Mouse (Mus musculus): Measurements from ENCODE around the gene Riox2. TPM values are rescaled to one million over a fixed set of nuclear protein-coding genes. Genes with fewer than 3 reads are reported as not detected.
A peak's percentile ranks its signal among the peaks of the same experiment; 100 is the strongest.

The Riox2 gene
- total RNA-seq, 2 experiments from 2014 or later, result 17.6 to 25.0 TPM

DNA sequence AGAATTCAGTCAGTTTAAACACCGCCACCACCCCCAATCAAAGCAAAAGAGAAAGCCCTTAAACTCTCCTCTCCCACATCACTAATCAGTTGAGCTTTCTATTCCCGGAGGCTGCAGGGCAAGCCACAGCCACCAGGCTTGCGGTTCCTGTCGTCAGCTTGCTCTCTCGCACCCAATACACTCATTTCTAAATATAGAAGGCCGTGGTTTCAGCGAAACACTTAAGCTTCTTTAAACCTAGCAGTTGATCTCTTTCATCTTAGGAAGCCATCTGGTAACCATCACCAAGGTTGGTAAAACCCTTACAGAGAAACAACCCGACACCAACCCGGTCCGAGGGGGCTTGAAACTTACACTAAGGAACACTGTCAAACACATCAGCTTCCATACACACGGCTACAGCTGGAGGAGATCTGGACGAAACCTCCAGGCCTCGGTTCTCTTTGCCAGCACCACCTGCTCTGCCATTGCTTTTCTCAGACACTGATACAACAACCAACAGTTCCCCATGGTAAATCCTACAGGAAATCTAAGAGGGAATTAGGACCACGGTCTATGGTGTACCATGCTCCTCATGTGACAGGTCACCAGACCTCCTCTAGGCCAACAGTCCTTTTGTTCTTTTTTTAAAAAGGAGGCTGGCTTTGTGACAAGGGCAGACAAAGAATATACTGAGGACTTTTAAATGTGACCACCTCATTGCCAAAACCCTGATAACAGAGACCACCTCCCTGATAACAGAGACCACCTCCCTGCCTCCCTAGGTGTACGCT lies 46.1 kb downstream of the Riox2 start:
- DNase-seq, result no peak

DNA sequence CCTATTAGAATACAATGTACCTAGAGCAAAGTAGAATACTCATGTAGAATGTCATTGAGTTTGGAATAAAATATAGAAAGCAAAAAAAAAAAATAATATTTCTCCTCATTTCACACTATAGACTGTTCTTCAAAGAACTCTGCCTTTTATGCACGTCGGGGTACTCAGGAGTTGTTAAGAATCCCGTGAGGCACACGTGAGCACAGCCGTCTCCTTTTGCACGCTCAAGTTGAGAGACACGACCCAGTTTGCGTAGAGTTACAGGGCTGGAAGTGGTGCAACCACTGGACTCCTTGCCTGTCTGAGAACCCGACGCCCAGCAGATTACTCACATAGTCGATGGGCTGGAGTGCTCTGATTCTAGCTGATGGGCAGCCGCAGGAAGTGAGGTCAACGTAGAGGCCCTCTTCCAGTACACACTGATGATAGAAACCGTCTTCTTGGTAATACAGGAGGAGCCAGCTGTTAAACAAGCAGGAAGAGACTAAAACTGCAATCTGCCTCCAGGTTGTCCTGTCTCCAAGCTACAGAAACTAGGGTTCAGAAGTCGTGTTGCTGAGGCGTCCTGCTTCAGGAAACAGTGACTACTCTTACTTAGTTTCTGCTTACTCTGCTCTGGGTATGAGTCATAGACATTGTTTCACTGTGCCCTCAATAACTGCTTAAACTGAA lies 50.3 kb downstream of the Riox2 start:
- no peak for DNase-seq

DNA sequence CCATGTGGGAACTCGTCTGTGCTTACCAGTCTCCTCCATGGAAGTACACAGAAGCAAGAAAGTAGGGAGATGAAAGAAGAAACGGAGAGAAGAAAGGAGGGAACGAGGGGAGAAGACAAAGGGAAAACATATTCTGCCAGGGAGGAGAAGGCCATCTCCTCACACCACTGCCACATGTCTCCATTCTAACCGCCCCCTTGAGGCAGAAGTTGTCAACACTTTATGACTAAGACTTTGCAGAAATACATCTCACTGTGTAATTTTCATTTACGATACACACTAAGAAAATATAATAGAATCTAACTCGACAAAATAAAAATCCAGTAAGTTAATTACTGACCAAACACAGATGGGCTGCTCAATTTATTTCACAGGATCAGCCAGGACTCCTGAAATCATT lies 55.4 kb downstream of the Riox2 start:
- DNase-seq, result no peak

DNA sequence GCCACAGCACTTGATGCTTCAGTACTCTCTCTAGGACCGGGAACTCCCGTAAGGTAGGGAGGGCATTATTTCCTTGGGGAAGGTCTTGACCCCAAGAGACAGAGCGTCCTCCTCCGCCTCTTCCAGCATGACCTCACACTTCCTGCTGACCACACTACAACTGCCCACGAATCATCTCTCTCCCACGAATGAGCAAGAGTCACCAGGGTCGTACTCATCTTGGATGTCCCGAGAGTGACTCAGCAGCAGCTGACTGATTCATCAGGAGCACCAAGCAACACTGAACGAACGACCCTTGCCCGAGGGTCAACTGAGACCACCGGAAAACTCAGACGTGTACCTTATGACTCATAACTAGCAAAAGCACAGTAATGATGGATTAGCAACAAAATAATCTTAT lies 58.0 kb downstream of the Riox2 start:
- DNase-seq, result no peak

DNA sequence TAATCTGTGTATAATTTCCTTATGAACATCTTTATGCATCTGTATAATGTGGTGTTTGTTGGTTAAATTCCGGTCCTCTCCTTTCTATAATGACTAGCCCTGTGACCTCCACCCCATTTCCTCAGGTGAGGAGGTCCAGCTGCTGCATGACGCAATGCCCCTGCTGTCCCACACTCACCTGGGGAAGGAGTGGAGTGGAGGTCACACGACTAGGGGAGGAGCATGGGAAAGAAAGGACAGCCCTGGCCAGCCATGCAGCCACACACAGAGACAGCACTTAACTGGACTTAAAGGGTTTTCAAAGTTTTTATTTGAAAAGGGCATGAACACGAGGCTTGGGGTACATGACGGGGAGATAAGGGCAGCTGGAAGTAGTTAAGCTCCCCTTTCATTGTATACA lies 59.7 kb downstream of the Riox2 start:
- no peak for DNase-seq

DNA sequence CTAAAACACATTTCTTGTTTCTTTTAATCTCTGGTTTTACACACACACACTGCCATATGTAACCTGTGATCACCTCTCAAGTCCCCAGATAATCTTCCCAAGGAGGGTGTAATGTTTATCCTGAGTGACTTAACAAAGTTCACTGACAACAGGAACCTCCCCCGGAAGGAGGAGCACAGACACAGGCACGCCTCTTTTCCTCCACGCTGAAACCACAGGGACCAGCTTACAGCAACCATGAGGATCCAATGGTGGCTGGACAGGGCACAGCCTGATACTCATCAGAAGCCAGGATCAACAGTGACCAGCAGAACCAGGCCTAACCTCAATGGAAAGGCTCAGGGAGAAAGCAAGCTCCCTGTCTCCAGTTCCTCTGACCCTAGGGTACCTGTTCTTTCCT lies 61.0 kb downstream of the Riox2 start:
- DNase-seq, result no peak

DNA sequence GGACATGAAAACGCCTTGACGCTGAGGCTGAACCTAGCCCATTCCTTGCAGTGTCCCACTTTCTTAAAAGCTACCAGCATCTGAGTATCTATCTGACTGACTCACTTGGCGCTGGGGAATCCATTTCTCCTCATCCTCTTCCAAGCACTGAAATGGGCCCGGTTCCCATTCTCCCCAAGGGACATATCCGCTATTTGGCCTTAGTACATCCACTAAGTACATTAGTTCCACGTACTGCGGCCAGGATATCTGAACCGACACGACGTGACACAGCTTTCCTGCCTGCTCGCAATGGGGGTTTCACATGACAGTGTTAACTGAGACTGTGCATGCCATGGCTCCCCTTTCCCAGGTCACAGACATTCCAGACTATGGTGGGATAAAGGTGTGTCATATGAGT lies 62.8 kb downstream of the Riox2 start:
- DNase-seq, result peak; percentile 34

DNA sequence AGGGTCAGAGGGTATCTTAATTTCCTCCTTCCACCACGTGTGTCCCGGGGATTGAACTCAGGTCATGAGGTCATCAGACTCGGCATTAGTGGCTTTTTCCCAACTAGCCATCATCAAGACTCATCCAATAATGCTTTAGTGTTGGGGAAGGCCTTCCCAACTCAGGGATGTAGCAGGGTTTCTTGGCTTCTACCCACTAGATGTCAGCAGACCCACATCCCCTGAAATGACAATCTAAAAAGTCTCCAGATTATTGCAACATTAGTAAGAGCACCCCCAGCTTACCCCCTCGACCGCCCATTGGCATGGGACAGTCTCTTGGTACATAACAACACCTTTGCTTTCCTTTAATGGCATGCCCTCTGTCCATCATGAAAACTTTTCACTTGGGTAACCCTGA lies 64.1 kb downstream of the Riox2 start:
- no peak for DNase-seq

DNA sequence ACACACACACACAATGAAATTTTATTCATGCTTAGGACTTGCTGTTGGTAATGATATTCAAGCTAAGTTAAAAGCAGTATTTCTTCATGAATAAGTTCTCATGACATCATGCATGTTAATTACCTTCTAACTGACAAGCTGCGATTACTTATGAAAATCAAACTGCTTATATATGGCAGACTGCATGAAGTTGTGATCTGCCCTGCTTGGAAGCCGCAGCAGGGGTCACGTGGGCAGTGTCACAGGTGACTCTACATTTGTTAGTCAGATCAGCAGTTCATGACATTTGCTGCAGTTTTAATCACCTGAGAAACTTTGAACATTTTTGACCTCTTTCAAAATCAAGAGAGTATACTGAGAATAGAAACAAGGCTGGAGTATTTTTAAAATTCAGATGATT lies 69.4 kb downstream of the Riox2 start:
- DNase-seq, result no peak

DNA sequence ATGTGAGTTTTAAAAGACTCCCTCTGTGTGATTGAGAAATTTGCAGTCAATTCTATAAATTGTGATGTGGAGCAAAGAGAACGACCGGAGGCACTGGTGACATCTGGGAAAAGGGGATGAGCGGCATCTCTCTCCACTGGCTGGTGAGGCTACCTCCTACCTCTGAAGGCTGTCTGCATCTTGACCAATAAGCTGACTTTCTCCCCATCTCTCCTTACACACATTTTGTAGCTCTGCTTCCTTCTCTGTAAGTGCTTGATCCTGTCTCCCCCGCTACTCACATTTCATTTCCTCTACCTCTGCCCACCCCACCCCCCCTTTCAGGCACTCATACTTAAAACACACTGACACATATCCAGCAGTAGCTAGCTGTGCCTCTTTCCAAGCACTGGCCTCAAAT lies 69.8 kb downstream of the Riox2 start:
- DNase-seq, result no peak

Other genes with a start within 250 kb of the Riox2 start
- gene Olfr201, start 199.1 kb upstream of the Riox2 start, total RNA-seq (2021), result not detected
- gene Olfr202, start 185.0 kb upstream of the Riox2 start, total RNA-seq (2021), result not detected
- not detected for gene Olfr203, start 172.9 kb upstream of the Riox2 start, total RNA-seq (2021)
- not detected for gene Olfr204, start 153.5 kb upstream of the Riox2 start, total RNA-seq (2021)
- gene Olfr205, start 140.6 kb upstream of the Riox2 start, total RNA-seq (2021), result not detected
- not detected for gene Olfr206, start 122.5 kb upstream of the Riox2 start, total RNA-seq (2021)
- not detected for gene Olfr209, start 107.8 kb upstream of the Riox2 start, total RNA-seq (2021)
- gene Gabrr3, start 64.4 kb upstream of the Riox2 start, total RNA-seq (2021), result not detected
- 10 to 100 TPM; 16.3 to 19.3 TPM for gene Crybg3, start 129.2 kb downstream of the Riox2 start, total RNA-seq (2021)
- 1 to 10 TPM; 8.1 to 8.7 TPM for gene Arl6, start 167.6 kb downstream of the Riox2 start, total RNA-seq (2021)